Mouse (Mus musculus): ENCODE data around the gene Hook2.

Gene Hook2

DNA sequence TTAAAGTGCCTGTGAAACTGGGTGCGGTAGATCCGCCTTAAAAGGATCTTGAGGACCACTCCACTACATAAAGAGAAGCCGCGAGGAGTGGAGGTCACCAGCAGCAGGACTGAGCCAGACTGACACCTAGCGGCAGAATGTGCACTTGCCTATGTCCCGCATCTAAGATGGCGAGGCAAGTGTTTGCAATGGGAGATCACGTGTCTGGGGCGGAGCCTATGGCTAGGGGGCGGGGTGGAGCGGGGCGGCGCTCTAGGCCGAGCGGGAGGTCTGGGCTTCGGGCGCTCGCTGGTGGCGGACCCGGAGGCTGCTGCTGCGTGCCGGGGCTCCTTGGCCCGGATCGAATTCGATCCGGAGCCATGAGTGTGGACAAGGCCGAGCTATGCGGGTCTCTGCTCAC, at the start of gene Hook2:
TSS of gene Hook2 (plus strand) at position 255 of the 400 bp plus-strand sequence.
- peak; percentile 94 to 98 for DNase-seq (ENCODE audit: low spot score in 2 of 2)

DNA sequence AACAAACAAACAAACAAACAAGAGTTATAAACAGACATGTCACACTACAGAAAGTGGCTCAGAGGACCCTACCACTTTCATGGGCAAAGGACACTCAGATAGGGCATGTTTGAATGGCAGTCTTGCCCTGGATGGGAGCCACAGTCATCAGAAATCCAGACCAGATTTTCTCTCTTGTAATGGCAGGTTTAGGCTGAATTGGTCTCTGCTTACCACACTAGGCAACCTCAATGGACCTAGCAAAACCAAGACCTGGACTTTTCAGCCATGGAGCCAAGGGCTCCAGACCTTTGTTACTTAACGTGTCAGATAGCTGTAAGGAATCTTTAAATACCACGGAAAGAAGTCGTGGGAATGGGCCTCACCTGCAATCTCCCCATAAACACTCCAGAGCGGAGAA, 46.7 kb upstream of the Hook2 start:
- DNase-seq (ENCODE audit: low spot score in 2 of 2) = no peak

DNA sequence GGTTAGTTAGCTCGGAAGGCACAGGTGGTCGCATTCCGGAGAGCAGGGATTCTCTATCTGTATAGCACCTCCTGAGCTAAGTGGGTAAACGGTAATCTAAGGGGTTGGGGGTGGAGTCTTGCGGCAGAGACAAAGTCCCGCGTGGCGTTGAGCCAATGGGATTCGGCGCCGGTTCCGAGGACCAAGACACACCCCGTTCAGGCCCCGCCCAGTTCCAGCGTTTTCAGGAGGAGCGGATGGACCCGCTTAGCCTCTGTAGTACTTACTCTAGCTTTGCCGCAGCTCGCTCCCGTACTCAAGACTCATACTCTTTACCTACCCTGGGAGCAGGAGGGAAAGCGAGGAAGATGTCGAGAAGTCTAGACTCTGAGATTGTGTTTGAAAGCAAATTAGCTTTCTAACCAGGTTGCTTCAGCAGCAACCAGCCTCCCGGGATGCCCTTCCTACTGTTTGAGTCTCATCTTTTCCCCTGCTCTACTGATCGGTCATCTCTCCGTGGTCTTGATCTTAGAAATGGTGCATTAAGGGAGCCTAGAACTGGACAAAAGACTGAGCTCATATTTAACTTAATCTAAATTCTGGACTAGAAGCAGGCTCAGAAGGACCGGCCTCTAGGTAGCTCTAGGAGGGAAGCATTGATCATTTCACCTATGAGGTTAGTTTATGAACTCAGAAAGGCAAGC, 45.8 kb upstream of the Hook2 start:
- peak; percentile 61 to 81 for DNase-seq (ENCODE audit: low spot score in 2 of 2)

DNA sequence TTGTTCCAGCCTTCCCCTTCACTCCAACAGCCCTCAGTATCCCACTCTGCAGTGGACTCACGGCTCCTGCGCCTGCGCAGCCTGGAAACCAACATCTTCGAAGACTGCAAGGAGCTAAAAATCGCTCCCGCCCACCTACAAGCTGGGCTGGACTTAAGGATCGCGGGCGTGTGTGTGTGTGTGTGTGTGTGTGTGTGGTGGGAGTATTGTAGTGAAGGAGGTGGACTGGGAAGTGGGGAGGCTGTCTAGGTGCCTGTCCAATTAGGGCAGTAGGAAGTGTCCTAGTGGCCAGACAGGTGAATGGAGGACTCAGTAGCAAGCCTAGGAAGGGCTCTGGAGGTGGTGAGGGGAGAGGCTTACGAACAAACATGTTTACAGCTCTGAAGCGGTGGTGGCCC, 45.2 kb upstream of the Hook2 start:
- peak; percentile 80 to 87 for DNase-seq (ENCODE audit: low spot score in 2 of 2)

DNA sequence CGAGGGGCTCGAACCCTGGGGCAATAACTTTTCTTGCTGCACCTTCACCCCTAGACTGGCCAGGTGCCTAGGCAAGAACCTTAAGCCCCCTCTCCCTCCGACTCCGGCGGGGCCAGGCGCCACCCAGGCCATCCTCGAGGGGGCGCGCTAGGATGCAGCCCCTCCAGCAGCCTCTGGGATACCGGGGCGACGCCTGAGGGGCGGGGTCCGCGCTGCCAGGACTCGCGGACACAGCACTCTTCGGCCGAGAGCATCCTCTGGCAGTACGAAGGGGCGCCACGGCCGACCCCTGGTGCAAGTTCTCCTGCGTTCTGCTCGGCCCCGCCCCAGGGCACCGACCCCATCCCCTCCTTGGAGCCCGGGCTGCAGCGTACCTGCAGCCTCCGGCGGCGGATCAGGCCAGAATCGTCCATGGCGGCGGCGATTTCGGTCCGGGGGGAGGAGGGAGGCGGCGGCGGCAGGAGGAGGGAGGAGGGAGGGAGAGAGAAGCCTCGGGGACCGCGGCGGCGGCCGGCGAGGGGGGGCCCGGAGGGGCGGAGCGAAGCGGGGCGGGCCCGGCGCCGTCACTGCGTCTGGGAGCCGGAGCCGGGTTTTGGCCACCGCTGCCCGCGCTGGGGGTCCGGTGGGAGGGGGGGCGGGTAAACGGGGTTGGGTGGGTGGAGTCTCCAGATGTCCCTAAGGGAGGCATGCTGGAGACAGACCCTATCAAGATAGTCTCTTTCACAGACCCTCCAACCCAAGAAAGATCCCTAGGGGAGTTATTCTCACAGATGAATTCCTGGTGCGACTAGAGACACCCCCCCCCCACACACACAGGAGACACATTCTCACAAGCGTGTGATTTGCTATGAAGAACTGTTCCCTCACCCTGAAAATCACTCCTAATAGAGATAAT, 44.5 kb upstream of the Hook2 start:
- peak; percentile 42 to 49 for DNase-seq (ENCODE audit: low spot score in 2 of 2)

DNA sequence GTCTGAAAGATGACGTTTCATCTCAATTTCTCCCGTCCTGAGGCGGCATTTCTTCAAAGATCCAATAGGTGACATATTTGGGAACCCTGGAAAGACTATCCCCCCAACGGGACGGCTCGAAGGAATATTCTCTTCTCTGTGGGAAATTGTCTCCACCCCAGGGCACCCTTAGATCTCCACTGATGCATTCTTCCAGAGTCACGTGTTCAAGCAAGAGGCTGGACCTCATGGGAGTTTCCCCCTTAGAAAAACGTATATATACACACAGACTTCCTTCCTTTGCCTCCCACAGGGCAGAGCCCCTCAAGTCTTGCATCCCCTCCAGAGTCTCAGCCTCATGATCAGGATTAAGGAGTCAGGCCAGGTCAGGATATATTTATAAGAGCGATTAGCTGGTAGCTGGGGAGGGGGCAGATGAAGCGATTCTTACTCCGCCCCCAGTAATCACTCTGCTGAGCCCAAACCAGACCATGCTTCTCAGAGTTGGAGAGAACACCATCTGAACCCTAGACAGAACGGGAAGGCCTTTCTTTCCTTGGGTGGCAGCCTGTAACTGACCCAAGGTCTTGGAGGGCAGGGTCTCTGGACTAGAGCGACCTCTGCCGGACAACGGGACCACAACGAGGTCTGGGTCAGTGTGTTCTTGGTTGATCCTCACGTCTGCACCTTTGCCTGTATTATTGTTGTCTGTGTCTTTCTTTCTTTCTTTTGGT, 43.7 kb upstream of the Hook2 start, which contains the start of gene Rtbdn:
TSS of gene Rtbdn (plus strand) at position 464 of the 713 bp plus-strand sequence.
- no peak for DNase-seq (ENCODE audit: low spot score in 2 of 2)

DNA sequence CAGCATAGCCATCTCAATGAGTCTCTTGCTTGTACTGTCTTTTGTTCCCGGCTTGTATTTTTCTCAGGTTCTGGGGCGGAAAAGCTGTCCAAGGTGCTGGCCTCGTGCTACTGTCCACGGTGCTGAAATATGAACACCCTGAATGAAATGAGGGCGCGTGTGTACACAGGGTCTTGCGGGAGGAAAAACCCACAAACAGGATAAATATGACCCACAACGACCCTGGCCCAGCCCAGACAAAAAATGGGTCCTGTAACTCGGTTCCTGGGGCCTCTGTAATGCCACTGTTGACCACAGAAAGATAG, 43.2 kb upstream of the Hook2 start:
- no peak for DNase-seq (ENCODE audit: low spot score in 2 of 2)

DNA sequence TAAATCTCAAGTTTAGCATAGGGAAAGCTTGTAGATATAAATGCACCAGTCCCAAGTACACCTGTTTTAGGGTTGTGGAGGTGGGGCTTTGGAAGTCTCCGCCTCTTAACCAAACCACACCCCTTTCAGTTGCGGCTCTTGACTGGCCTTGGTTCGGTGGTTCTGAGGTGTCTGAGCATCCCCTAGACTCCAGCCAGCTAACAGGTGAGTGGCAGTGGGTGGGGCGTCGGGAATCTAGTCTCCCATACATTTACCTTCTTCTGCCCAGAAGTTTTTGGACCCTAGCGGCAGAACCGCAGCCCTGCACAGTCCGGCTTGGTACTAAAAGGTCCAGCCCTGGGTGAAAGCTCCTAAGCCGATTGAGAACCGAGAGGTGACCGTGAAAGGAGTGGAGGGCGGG, 40.6 kb upstream of the Hook2 start:
- no peak for DNase-seq (ENCODE audit: low spot score in 2 of 2)

DNA sequence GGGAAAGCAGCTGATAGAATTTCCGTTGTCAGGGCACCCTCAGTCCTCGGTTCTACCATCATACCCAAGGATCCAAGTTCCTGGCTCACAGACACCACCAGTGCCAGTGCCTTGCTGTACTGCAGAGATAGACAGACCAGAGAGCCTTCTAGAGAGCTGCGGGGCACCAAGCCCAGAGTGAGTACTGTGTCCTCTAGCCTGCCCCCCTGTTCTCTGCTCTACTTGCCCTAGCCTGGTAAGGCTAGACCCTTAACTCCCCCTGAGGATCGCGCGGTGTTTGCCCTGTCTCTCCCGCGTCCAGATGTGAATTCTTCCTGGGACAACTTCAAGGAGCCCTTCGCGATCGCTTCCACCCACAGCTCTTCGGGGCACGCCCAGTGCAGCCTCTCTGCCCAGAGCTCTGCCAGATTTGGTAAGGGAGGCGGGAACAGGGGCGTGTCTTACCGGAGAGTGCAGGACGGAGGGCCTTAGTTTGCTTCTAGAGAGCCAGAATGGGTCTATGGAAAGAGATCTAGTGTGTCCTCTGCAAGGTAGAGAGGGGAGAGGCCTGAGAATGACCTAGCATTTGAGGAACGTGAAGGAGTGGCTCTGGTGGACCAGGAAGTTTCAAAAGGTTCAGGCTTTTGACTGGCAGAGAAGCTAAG, 37.7 kb upstream of the Hook2 start:
- no peak for DNase-seq (ENCODE audit: low spot score in 2 of 2)

DNA sequence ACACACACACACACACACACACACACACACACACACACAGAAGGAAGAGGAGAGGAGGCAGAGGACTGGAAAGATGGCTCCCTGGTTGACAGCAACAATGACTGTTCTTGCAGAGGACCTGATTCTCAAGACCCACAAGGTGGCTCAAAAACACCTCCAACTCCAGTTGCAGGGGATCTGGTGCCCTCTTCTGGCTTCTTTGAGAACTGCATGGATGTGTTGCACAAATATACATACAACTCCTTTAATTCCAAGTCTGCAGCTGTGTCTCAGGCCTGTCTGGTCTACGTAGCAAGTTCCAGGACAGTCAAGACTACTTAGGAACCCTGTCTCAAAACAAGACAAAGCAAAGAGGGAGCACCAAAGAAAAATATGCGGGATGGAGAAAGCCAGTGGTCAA, 33.6 kb upstream of the Hook2 start:
- peak; percentile 61 to 85 for DNase-seq (ENCODE audit: low spot score in 2 of 2)

DNA sequence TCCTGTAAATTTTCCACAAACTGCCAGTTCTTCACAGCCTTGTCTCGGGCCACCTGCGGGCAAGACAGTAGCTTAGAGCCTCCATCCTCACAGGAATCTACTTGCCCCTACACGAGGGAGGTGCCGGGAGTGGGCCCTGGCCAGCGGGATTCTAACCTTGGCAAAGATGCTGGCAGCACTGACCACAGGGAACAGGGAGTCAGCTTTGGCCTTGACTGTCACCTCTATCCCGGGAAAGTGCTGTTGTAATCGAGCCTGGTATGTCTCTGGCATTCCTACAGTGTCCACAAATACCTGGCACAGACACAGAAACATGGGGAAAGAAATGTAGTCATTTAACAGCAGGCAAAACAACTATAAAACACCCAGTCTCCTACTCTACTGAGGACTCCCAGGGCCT, 30.6 kb upstream of the Hook2 start:
- DNase-seq (ENCODE audit: low spot score in 2 of 2) = no peak

DNA sequence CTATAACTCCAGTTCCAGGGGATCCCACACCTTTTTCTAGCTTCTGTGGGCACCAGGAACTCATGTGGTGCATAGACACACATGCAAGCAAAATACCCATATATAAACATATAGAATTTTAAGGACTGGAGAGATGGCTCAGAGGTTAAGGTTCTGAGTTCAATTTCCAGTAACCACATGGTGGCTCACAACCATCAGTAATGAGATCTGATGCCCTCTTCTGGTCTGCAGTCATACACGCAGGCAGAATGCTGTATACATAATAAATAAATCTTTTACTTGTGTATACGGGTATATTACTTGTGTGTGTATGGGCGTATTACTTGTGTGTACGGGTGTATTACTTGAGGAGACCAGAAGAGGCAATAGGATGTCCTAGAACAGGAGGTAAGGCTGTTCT, 26.5 kb upstream of the Hook2 start:
- DNase-seq (ENCODE audit: low spot score in 2 of 2) = no peak

DNA sequence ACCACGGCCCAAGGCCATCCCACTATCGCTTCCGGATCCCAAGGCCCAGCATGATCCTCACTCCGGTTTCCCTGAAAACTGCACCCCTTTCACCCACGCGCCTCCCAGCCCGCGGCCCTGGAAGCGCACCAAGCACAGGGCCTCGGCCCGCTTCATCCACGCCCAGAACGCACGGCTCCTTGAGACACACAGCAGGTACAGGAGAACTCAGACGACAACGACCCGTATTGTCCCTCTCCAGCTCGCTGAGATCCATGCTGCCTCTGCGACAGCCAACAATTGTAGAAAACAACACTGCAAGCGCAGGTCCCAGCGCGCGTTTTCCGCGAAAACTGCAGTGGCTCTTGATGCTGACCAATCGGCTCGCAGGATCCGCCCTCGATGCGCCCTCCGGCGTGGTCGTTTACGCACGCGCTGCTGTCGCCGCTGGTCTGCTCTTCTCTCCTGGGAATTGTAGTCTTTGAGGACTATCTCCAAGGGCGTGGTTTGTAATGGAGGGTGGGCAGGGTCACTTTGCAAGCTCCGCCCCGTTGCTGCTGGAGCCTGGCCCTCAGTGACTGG, 24.6 kb upstream of the Hook2 start:
- peak; percentile 91 to 95 for DNase-seq (ENCODE audit: low spot score in 2 of 2)

DNA sequence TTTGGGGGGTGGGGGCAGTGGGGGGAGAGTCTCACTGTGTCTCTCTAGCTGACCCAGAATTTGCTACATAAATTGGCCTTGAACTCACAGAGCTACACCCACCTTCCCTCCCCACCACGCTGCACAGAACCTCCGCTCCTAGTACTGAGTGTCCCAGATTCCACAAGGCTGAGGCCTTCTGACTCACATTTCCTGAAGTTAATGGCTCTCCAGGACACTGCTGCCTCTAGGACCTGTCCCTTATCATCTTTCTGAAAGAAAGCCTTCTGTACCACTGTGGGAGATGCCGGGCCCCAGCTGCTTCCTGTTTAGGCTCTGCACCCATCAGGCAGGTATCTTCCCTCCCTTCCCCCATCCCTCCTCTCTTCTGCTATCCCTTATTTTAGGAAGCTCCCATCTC, 23.8 kb upstream of the Hook2 start:
- no peak for DNase-seq (ENCODE audit: low spot score in 2 of 2)

DNA sequence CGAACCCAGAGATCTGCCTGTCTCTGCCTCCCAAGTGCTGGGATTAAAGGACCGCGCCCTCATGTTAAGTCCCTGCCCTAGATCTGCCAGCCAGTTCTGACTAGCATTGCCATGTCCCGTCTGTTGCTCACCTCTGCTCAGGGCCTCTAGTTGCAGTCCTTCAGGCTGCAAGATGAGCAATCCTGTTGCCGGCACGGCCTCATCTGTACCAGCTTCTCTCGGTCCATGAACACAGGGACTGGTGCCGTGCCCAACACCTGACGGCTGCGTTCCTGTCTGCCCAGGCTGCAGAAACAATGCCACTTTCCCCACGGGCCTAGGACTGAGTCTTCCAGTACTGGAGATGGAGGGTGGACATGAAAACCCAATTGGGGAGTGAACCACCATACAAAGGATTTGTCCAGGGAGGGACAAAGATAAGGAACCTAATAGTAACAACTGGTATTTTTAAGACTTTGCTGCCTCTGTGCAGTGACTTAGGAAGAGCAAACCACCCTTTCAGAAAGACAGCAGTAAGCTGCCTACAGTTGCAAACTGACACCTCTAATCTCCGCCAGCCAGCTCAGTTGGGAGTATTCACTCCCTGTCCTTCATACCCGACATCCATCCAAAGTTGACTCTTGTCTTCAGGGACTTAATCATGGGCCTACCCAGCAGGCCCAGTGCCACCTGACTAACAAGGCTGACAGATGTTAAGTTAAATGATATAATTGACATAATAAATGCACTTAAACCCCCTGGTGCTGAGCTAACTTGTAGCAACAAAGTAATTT, 22.7 kb upstream of the Hook2 start:
- no peak for DNase-seq (ENCODE audit: low spot score in 2 of 2)

DNA sequence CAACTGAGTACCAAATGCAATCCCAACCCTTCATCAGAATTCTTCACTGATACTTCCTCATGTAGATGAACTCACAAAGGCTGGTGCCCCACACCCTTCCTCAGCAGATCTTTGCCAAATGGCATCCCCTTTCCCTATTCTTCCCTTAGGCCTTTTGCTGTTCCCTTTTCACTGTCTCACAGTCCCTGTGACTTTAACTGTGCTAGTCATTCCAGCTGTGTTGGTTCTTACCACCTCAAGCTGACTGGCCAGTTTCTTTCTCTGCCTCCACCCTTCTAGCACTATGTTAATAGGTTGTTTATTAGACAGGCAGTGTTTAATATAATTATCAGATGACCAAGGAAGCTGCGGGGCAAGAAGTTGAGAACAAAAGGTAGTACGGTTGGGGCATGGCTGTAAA, 21.8 kb upstream of the Hook2 start:
- no peak for DNase-seq (ENCODE audit: low spot score in 2 of 2)

DNA sequence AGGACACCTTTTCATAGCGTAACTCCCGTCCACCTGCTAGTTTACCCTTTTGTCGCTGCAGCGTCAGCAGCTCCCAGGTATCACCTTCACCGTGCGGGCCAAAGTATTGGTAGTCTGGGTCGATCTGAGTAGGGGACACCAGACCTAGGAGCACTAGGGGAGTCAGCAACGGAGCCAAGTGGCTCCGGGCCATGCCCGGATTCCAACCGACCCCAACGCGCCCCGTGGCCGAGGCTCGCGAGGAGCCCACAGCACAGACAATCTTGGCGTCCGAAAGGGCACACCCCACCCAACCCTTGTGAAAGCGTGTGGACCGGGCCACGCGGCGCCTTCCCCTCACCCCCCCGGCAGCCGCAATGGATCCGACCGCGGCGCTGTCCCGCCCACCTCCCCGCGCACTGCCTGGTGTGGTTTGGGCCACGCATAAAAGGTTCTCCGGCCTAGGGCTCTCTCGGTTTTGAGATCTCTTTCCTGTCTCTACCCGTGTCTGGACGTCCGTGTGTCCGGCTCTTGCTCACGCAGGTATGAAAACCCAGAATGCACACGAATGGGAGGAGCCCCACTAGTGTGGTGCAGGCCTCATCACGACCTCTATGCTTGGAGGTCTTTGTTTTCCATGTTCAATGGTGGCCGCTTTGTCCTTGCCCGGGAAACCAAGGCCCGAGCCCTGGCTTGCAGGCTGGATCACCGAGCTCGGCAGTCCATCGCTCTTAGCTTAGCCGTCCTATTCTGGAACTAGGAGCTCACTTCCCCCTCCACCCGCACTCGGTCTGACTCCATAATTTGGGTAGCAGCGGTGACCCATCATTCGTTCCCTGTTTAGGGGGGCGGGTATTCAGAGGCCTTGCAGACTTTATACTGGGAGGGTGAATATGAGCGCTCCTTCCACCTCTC, 20.9 kb upstream of the Hook2 start, which contains the start of the genes Gm49661, Prdx2 and Rnaseh2a:
TSS of gene Gm49661 (minus strand) at position 193 of the 894 bp plus-strand sequence.
TSS of gene Prdx2 (plus strand) at position 347 of the 894 bp plus-strand sequence.
TSS of gene Rnaseh2a (minus strand) at position 527 of the 894 bp plus-strand sequence.
- DNase-seq (ENCODE audit: low spot score in 2 of 2) = peak; percentile 75

DNA sequence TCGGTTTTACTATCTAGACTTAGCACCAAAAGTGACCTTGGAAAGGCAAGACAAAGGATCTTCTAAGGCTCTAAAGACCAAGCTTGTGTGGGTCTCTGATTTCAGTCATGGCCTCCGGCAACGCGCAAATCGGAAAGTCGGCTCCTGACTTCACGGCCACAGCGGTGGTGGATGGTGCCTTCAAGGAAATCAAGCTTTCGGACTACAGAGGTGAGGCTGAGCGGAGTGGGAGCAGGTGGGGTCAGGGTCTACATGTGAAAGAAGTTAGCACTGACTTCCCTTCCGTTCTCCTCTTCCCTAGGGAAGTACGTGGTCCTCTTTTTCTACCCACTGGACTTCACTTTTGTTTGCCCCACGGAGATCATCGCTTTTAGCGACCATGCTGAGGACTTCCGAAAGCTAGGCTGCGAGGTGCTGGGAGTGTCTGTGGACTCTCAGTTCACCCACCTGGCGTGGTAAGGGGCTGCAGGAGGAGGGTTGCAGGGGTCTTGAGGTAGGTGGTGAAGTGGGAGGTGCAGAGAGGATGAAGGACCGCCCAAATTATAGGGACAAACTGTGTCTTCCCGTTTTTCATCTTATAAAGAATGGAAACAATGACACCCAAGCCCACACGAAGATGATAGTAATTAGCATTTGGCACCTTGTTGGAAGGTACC, 20.1 kb upstream of the Hook2 start:
- no peak for DNase-seq (ENCODE audit: low spot score in 2 of 2)

DNA sequence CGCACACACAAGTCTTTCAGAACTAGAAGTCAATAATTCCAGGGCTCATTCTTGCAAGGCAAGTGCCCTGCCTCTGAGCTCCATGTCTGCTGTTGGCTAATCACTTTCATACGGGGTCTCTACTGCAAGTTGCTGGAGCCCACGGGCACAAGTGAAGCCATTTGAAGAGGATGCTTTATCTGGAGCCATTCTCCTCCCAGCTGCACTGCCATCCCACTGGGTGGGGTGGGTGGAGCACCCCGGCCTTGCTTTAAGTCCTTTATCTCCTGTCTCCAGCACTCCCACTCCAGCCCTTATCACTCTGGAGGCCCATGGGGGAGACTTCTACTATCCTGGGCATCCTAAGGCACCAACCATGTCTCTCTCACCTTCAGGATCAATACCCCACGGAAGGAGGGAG, 19.5 kb upstream of the Hook2 start:
- DNase-seq (ENCODE audit: low spot score in 2 of 2) = no peak
